Mouse (Mus musculus) lung, adult 2 months (tissue): Measurements from ENCODE around the gene Rasip1. TPM values are rescaled to one million over a fixed set of nuclear protein-coding genes. Genes with fewer than 3 reads are reported as not detected.

Experiments used
- DNase-seq: peaks from one replicate; pipeline ENCODE4 v3.0.0; 2022
- H3K4me1 ChIP-seq: fragments of 200-500 bp; 2 replicates; pipeline ENCODE4 v1.6.1; 2011; ENCODE audit warnings: low read length; ENCODE audit not compliant: control insufficient read depth, insufficient read depth
- H3K4me3 ChIP-seq: fragments of 200-500 bp; replicated peaks from 2 replicates; pipeline ENCODE3; 2011; ENCODE audit warnings: low read depth, mild to moderate bottlenecking, control low read depth, low read length; ENCODE audit errors: extremely low read depth
- CTCF ChIP-seq: fragments of 200-500 bp; IDR thresholded peaks from 2 replicates; pipeline ENCODE4 v1.5.1; 2011; ENCODE audit warnings: mild to moderate bottlenecking, low read length, control low read depth; ENCODE audit not compliant: insufficient read depth
- POLR2A ChIP-seq: fragments of 200-500 bp; IDR thresholded peaks from 2 replicates; pipeline ENCODE4 v1.6.1; 2011; ENCODE audit warnings: low read depth, mild to moderate bottlenecking, control low read depth, low read length, borderline replicate concordance; ENCODE audit errors: extremely low read depth
- WGBS: fragments of 180-500 bp; shearing (Covaris S2); methylation state at CpG from one replicate; pipeline ENCODE4 v1.1.7; 2018; 5-methylcytosine and 5-hydroxymethylcytosine counted together
- polyA plus RNA-seq: library from polyadenylated mRNA; depleted of rRNA; stranded (reverse); fragments of >200 nt; gene quantifications from 2 replicates; pipeline ENCODE4 v1.2.3, GENCODE M21; 2012

Gene Rasip1
- polyA plus RNA-seq, 1 experiment, result 139 TPM

DNA sequence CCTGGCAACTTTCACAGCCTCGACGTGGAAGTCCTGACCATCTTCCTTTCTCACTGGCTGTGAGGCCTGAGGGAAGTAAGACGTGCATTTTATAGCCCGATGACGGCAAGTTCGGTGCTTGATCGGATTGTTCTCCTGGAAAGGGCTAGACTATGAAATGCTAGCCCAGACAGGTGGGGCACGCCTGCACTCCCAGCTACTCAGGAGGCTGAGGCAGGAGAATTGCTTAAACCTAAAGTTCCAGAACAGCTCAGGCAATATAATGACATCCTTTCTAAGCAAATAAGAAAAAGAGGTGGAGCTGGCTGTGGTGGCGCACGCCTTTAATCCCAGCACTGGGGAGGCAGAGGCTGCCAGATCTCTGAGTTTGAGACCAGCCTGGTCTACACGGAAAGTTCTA is 3.8 kb upstream of the Rasip1 start:
- DNase-seq, result no peak
- H3K4me1 ChIP-seq, result no peaks in the 10 kb centered on the region
- no peak overlapping the region for H3K4me3 ChIP-seq
- TF ChIP-seq POLR2A, result no peak
- TF ChIP-seq CTCF, result no peak
- 93% methylated on average over 11 of the region's 11 CpGs for whole genome bisulfite sequencing

DNA sequence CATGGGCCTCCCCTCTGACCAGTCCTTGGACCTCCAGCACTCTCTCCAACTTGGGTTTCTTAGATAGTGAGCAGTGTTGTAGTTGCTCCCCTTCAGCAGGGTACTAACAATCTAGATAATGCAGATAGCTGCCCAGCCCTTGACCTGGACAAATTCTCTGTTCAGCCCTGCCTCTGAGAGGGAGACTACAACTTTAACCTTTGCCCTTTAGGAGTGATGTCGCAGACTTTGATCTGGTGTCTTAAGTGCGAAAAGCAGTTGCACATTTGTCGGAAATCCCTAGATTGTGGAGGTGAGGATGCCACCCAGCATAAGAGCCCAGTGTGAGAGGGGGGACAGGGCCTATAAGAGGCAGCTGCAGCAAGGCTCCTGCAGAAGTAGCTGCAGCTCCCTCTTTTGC is 2.6 kb upstream of the Rasip1 start:
- no peak for DNase-seq
- no peak overlapping the region for H3K4me3 ChIP-seq
- WGBS, result 83% methylated on average over 3 of the region's 3 CpGs
- TF ChIP-seq CTCF (no peak), POLR2A (no peak)
- H3K4me1 ChIP-seq, result no peaks in the 10 kb centered on the region

DNA sequence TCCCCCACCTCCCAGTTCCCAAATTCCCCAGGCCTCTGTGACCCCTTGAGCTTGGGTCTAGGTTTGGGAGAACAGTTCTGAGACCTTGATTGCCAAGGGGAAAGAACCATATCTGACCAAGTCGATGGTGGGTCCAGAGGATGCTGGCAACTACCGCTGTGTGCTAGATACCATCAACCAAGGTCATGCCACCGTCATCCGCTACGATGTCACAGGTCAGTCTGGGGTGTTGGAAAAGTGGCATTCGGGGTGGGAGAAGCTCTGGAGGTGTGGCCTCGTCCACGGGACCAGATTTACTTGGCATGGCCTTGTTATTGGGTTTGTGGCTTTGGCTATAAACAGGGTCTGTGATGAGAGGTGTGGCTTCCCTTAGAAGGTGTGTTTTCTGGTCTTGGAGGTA is 1.8 kb upstream of the Rasip1 start:
- no peak for DNase-seq
- WGBS, result 85% methylated on average over 8 of the region's 8 CpGs
- Histone ChIP-seq H3K4me3 (no peak overlapping the region), H3K4me1 (0 out of 2 replicates have a peak, but pooled peaks cover 2% of the 10 kb centered on the region)
- TF ChIP-seq POLR2A (no peak), CTCF (no peak)

DNA sequence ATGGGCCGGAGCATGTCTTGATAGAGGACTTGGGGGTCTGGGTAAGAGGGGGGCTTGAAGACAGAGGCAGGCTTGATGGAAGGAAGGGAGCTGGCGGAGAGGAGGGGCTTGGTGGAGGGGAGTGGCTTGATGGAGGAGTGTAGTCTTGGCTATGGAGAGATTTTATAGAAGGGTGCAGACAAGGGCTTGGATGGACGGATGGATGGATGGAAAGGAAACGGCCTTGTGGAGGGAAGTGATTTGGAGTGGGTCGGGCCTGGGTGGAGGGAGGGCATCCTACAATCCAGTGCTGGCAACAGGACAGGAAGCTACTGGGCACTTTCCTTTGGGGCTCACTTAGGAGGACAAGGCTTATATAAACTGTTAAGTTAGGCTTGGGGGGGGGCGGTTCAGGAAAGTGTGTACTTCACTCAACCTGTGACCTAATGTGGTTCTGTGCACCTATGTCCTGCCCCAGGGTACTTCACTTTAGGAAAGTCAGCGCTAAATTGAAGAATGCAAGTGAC is 664 bp upstream of the Rasip1 start:
- DNase-seq, result no peak
- Histone ChIP-seq H3K4me1 (0 out of 2 replicates have a peak, but pooled peaks cover 4% of the 10 kb centered on the region), H3K4me3 (peak overlapping the region; percentile 94)
- no peak for TF ChIP-seq CTCF
- no peak for TF ChIP-seq POLR2A
- 57% methylated on average over 7 of the region's 7 CpGs for WGBS

DNA sequence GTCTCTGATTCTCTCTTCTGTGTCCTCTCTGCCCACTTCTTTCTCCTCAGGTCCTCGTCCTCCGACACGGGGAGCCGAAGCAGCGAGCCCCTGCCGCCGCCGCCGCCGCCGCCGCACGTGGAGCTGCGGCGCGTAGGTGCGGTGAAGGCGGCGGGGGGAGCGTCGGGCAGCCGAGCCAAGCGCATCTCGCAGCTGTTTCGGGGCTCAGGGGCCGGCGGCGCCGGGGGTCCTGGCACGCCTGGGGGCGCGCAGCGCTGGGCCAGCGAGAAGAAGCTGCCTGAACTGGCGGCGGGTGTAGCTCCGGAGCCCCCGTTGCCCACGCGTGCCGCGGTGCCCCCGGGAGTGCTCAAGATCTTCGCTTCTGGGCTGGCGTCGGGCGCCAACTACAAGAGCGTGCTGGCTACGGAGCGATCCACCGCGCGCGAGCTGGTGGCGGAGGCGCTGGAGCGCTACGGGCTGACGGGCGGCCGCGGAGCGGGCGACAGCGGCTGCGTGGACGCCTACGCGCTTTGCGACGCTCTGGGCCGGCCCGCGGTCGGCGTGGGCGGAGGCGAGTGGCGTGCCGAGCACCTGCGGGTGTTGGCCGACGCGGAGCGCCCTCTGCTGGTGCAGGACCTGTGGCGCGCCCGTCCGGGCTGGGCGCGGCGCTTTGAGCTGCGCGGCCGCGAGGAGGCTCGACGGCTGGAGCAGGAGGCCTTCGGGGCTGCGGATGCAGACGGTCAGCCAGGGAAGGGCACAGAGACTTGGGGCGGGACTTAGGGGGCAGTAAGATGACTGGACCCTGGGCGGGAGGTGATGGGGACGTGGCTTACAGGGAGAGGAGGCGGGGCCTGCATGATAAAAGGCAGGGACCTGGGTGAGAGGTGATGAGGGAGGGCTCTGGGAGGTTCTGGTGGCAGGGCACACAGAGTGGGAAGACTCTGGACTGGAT is 1.3 kb downstream of the Rasip1 start:
- TF ChIP-seq CTCF (peak; percentile 57), POLR2A (no peak; the same call in 1 of the 2 replicates)
- WGBS, result 3% methylated on average over 104 of the region's 105 CpGs
- Histone ChIP-seq H3K4me3 (peak overlapping the region; percentile 94), H3K4me1 (0 out of 2 replicates have a peak, but pooled peaks cover 7% of the 10 kb centered on the region)
- DNase-seq, result peak; percentile 87

DNA sequence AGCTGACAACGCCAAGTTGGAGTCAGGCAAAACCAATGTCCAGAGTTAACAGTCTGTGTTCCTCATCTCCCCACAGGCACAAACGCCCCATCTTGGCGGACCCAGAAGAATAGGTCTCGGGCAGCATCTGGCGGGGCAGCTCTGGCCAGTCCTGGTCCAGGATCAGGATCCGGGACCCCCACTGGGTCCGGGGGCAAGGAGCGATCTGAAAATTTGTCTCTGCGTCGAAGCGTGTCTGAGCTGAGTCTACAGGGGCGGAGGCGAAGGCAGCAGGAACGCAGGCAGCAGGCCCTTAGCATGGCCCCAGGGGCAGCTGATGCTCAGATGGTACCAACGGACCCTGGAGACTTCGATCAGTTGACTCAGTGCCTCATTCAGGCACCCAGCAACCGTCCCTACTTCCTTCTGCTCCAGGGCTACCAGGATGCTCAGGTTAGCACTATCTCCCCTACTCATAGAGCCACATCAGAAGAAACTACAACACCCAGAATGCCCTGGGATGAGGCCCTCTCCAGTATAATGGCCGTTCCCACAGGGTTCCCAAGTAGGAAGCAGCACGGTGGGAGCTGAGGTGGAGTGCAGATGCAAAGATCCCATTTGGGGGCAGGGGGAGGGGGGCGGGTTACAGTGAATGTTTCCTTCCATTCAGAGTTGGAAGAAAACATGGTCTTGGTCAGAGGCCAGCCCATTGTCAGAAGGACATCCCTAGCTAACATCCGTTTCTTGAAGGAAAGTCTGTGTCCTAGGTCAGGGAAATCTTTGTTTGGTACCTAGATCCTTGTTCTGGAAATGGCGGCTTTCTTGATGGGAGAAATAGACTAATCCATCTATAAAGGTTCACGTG is 3.0 kb downstream of the Rasip1 start:
- H3K4me3 ChIP-seq, result peak overlapping the region; percentile 20
- no peak for DNase-seq
- 0 out of 2 replicates have a peak, but pooled peaks cover 12% of the 10 kb centered on the region for H3K4me1 ChIP-seq
- 65% methylated on average over 23 of the region's 23 CpGs for WGBS
- TF ChIP-seq CTCF (no peak), POLR2A (no peak)

DNA sequence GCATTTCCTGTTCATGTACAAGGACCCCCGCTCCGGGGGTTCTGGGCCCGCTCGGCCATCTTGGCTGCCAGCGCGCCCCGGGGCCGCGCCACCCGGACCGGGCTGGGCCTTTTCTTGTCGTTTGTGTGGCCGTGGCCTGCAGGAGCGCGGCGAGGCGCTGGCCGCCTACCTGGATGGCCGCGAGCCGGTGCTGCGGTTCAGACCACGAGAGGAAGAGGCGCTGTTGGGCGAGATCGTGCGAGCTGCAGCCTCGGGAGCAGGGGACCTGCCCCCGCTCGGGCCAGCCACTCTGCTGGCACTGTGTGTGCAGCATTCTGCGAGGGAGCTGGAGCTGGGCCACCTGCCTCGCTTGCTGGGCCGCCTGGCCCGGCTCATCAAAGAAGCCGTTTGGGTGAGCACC is 5.2 kb downstream of the Rasip1 start:
- no peak for DNase-seq
- Histone ChIP-seq H3K4me3 (no peak overlapping the region), H3K4me1 (peaks cover 14% of the 10 kb centered on the region; the same call in 1 of the 2 replicates)
- no peak for TF ChIP-seq CTCF
- no peak for TF ChIP-seq POLR2A
- WGBS, result 26% methylated on average over 35 of the region's 35 CpGs

DNA sequence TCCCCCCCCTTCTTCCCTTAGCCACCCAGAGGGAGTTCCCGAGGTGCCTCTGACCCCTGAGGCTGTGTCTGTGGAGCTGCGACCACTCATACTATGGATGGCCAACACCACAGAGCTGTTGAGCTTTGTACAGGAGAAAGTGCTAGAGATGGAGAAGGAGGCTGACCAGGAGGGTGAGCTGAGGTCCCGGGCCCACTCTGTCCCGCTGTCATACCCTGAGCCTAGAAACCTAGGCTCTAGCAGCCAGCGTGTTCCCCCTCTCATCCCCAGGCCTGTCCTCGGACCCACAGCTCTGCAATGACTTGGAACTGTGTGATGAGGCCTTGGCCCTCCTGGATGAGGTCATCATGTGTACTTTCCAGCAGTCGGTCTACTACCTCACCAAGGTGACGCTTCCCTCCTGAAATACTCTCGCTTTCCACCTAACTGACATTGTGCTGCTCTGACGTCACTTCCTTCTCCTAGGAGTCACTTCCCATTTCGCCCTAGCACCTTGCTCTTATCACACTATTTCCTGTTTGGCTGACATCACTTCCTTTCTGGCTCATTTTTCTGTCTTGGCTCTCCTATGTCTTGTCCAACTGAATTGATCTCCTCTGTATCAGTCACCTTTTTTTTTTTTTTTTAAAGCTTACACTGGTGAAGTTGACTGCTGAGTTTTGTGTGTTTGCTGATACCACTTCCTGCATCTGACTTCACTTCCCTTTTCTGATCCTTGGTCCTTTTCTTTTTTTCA is 7.8 kb downstream of the Rasip1 start:
- no peak for DNase-seq
- WGBS, result 57% methylated on average over 11 of the region's 11 CpGs
- TF ChIP-seq POLR2A (peak; percentile 25; the same call in 1 of the 2 replicates), CTCF (no peak)
- H3K4me1 ChIP-seq, result peaks cover 12% of the 10 kb centered on the region; the same call in 1 of the 2 replicates
- H3K4me3 ChIP-seq, result no peak overlapping the region
